Comparison of ENCODE assay signal across 10 mouse cellular contexts in the genomic region with DNA sequence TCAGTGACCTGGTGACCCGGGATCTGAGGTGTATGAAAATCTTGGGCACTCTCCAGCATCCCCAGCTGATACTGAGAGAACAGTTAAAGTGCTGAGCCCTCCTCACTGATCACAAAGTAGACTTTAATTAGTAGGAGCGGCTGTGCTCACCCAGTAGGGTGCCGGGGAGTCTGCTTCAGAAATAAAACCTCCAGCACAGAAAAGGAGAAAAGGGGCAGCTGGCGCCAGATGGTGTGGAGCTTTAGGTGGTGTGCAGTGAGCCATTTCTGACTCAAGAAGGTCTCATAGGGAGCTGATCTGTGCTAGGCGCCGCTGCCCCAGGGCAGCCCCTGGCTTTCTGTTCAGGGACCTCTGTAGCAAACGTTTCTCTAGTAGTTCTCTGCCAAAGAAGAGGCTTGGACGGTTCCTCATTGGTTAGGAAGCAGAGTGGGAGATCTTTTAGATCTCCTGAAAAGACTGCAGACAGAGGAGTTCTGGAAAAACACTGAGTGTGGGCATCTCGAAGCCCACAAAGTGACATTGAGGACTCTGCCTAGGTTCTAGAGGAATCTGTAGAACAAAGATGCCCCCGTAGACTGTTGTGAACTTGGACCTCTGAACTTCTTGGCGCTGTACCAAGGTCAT.
DNase-seq lines count a peak whose midpoint lies in the region; ATAC-seq and TF ChIP-seq lines count a peak whose summit lies in the region.
"Had no signal": no experiment of that assay in that cellular context is flagged by ENCODE, and none has a peak within 500 bp of the region (broad histone marks: within the 10 kb centered on the region; RNA-seq: fewer than 3 reads in every experiment).

No protein-coding gene starts in this region.

- H3K36me3 ChIP-seq in limb, embryonic 11.5 days (ENCODE audit: control insufficient read depth, insufficient read depth, low read length): no peaks in the 10 kb centered on the region
- H3K36me3 ChIP-seq in limb, embryonic 10.5 days: no peaks in the 10 kb centered on the region
- H3K36me3 ChIP-seq in embryonic facial prominence, embryonic 10.5 days (replicated peaks): no peaks in the 10 kb centered on the region
- H3K36me3 ChIP-seq in kidney, postnatal 0 days (ENCODE audit: insufficient read depth, low read length): no peaks in the 10 kb centered on the region
- H3K36me3 ChIP-seq in intestine, embryonic 16.5 days (ENCODE audit: control insufficient read depth, insufficient read depth, low read length): no peaks in the 10 kb centered on the region
- H3K36me3 ChIP-seq: heart, embryonic 13.5 days; liver, embryonic 13.5 days had no signal

- H3K9me3 ChIP-seq in limb, embryonic 11.5 days (ENCODE audit: control insufficient read depth, low read length): no peaks in the 10 kb centered on the region
- no peaks in the 10 kb centered on the region for H3K9me3 ChIP-seq in limb, embryonic 10.5 days (replicated peaks)
- H3K9me3 ChIP-seq in embryonic facial prominence, embryonic 10.5 days: no peaks in the 10 kb centered on the region
- no peaks in the 10 kb centered on the region for H3K9me3 ChIP-seq in kidney, postnatal 0 days (replicated peaks; ENCODE audit: low read length)
- H3K9me3 ChIP-seq in intestine, embryonic 16.5 days (ENCODE audit: control insufficient read depth, low read length): no peaks in the 10 kb centered on the region
- H3K9me3 ChIP-seq: heart, embryonic 13.5 days; liver, embryonic 13.5 days had no signal

- no peak overlapping the region for H3K27ac ChIP-seq in limb, embryonic 11.5 days (replicated peaks; ENCODE audit: low read depth, low read length)
- H3K27ac ChIP-seq in limb, embryonic 10.5 days: no peak overlapping the region
- H3K27ac ChIP-seq in embryonic facial prominence, embryonic 10.5 days (replicated peaks): no peak overlapping the region
- no peak overlapping the region for H3K27ac ChIP-seq in kidney, postnatal 0 days
- H3K27ac ChIP-seq in intestine, embryonic 16.5 days (ENCODE audit: low read length): no peak overlapping the region
- H3K27ac ChIP-seq: heart, embryonic 13.5 days; liver, embryonic 13.5 days had no signal

- WGBS in limb, embryonic 11.5 days: 50% methylated on average over 11 of the region's 11 CpGs
- 56% methylated on average over 11 of the region's 11 CpGs for WGBS in limb, embryonic 10.5 days
- 44% methylated on average over 11 of the region's 11 CpGs for WGBS in embryonic facial prominence, embryonic 10.5 days
- 41% methylated on average over 11 of the region's 11 CpGs for WGBS in kidney, postnatal 0 days
- WGBS in intestine, embryonic 16.5 days: 60% methylated on average over 11 of the region's 11 CpGs

- no peak overlapping the region for H3K4me2 ChIP-seq in limb, embryonic 11.5 days (ENCODE audit: low read depth, severe bottlenecking)
- no peak overlapping the region for H3K4me2 ChIP-seq in kidney, postnatal 0 days (ENCODE audit: low read length)
- no peak overlapping the region for H3K4me2 ChIP-seq in intestine, embryonic 16.5 days (ENCODE audit: low read depth, low read length)
- H3K4me2 ChIP-seq: heart, embryonic 13.5 days; liver, embryonic 13.5 days had no signal

- H3K9ac ChIP-seq in limb, embryonic 11.5 days (ENCODE audit: low read length): no peak overlapping the region
- H3K9ac ChIP-seq in kidney, postnatal 0 days (ENCODE audit: low read depth, low read length): no peak overlapping the region
- H3K9ac ChIP-seq in intestine, embryonic 16.5 days (ENCODE audit: low read depth, low read length): no peak overlapping the region
- H3K9ac ChIP-seq: heart, embryonic 13.5 days; liver, embryonic 13.5 days had no signal

- H3K27me3 ChIP-seq in limb, embryonic 11.5 days (ENCODE audit: control insufficient read depth, insufficient read depth, low read length): no peaks in the 10 kb centered on the region
- H3K27me3 ChIP-seq in limb, embryonic 10.5 days (ENCODE audit: low read depth, poor library complexity, severe bottlenecking): no peaks in the 10 kb centered on the region
- H3K27me3 ChIP-seq in embryonic facial prominence, embryonic 10.5 days (replicated peaks; ENCODE audit: low read depth, poor library complexity, severe bottlenecking): no peaks in the 10 kb centered on the region
- H3K27me3 ChIP-seq in kidney, postnatal 0 days (ENCODE audit: insufficient read depth, low read length): no peaks in the 10 kb centered on the region
- H3K27me3 ChIP-seq in intestine, embryonic 16.5 days (replicated peaks; ENCODE audit: control insufficient read depth, insufficient read depth, low read length): no peaks in the 10 kb centered on the region
- H3K27me3 ChIP-seq: heart, embryonic 13.5 days; liver, embryonic 13.5 days had no signal

- H3K4me3 ChIP-seq in limb, embryonic 11.5 days (ENCODE audit: low read depth, low read length): no peak overlapping the region
- H3K4me3 ChIP-seq in limb, embryonic 10.5 days: no peak overlapping the region
- H3K4me3 ChIP-seq in embryonic facial prominence, embryonic 10.5 days: no peak overlapping the region
- H3K4me3 ChIP-seq in kidney, postnatal 0 days (replicated peaks; ENCODE audit: low read depth, low read length): no peak overlapping the region
- H3K4me3 ChIP-seq in intestine, embryonic 16.5 days (ENCODE audit: low read length): no peak overlapping the region
- H3K4me3 ChIP-seq: heart, embryonic 13.5 days; liver, embryonic 13.5 days had no signal

- 0 out of 2 replicates have a peak, but pooled peaks have one; percentile 26 for ATAC-seq in limb, embryonic 11.5 days (ENCODE audit: insufficient number of reproducible peaks, low FRiP score, low TSS enrichment, low read depth)
- ATAC-seq in kidney, postnatal 0 days (replicated peaks; ENCODE audit: low FRiP score, low read depth): 0 out of 2 replicates have a peak, but pooled peaks have one; percentile 36
- ATAC-seq in intestine, embryonic 16.5 days: no peak

- no peaks in the 10 kb centered on the region for H3K4me1 ChIP-seq in limb, embryonic 11.5 days (ENCODE audit: control insufficient read depth, insufficient read depth, low read length)
- peaks cover 8% of the 10 kb centered on the region for H3K4me1 ChIP-seq in limb, embryonic 10.5 days
- H3K4me1 ChIP-seq in embryonic facial prominence, embryonic 10.5 days: 0 out of 2 replicates have a peak, but pooled peaks cover 5% of the 10 kb centered on the region
- no peaks in the 10 kb centered on the region for H3K4me1 ChIP-seq in kidney, postnatal 0 days (replicated peaks; ENCODE audit: insufficient read depth, low read length)
- no peaks in the 10 kb centered on the region for H3K4me1 ChIP-seq in intestine, embryonic 16.5 days (ENCODE audit: control insufficient read depth, insufficient read depth, low read length)
- H3K4me1 ChIP-seq: heart, embryonic 13.5 days; liver, embryonic 13.5 days had no signal

- TF ChIP-seq CTCF in kidney, postnatal 0 days (IDR thresholded peaks at IDR 0.05; ENCODE audit: low read depth): no peak

- peak; percentile 27 for DNase-seq in limb, embryonic 11.5 days (ENCODE audit: low spot score)
- no peak for DNase-seq in limb, embryonic 10.5 days (ENCODE audit: low spot score)
- DNase-seq in embryonic facial prominence, embryonic 10.5 days (ENCODE audit: low spot score): peak; percentile 18
- peak; percentile 5 for DNase-seq in kidney, postnatal 0 days (ENCODE audit: low spot score)
- peak; percentile 11 for DNase-seq in right cerebral cortex, postnatal 14 days
- DNase-seq in thymus, adult 18-20 months: no peak
- no peak for DNase-seq in gastrocnemius, postnatal 10 days
- DNase-seq: liver, embryonic 13.5 days had no signal

Comparison
In these comparisons a context has a peak if more than half of its experiments do, and no peak if none do; other contexts are left out.
1. DNase-seq: peak in limb, embryonic 11.5 days (single experiment), embryonic facial prominence, embryonic 10.5 days (single experiment), kidney, postnatal 0 days (single experiment) and right cerebral cortex, postnatal 14 days (single experiment); none in limb, embryonic 10.5 days (single experiment), thymus, adult 18-20 months (0 of 2) and gastrocnemius, postnatal 10 days (single experiment).